Mouse (Mus musculus) limb, embryonic 14.5 days (tissue): Measurements from ENCODE around the gene Itpr2. TPM values are rescaled to one million over a fixed set of nuclear protein-coding genes. Genes with fewer than 3 reads are reported as not detected.

Source experiments
- ATAC-seq: fragments of 200-750 bp; cut with Nextera tagmentation; 2 replicates; pipeline ENCODE4 v1.8.0; 2017; ENCODE audit warnings: low read depth, moderate number of reproducible peaks, moderate TSS enrichment; ENCODE audit not compliant: low FRiP score
- DNase-seq: peaks from one replicate; pipeline ENCODE4 v3.0.0-alpha.2; 2015; ENCODE audit warnings: low spot score
- H3K27ac ChIP-seq: fragments of 300-500 bp; sonication (generic); replicated peaks from 2 replicates; pipeline ENCODE4 v1.5.1; 2014; ENCODE audit warnings: low read depth, mild to moderate bottlenecking, low read length, moderate library complexity, mixed read lengths
- H3K27me3 ChIP-seq: fragments of 300-500 bp; sonication (generic); 2 replicates; pipeline ENCODE4 v1.6.1; 2014; ENCODE audit warnings: low read length, mixed read lengths; ENCODE audit not compliant: control insufficient read depth, insufficient read depth
- H3K36me3 ChIP-seq: fragments of 300-500 bp; sonication (generic); 2 replicates; pipeline ENCODE4 v1.6.1; 2014; ENCODE audit warnings: mild to moderate bottlenecking, low read length, moderate library complexity, mixed read lengths; ENCODE audit not compliant: control insufficient read depth, insufficient read depth
- H3K4me1 ChIP-seq: fragments of 300-500 bp; sonication (generic); 2 replicates; pipeline ENCODE4 v1.6.1; 2014; ENCODE audit warnings: antibody characterized with exemption, low read length, mixed read lengths; ENCODE audit not compliant: control insufficient read depth, insufficient read depth
- H3K4me2 ChIP-seq: fragments of 300-500 bp; sonication (generic); replicated peaks from 2 replicates; pipeline ENCODE4 v1.6.1; 2014; ENCODE audit warnings: low read depth, mild to moderate bottlenecking, low read length, moderate library complexity; ENCODE audit not compliant: severe bottlenecking
- H3K4me3 ChIP-seq: fragments of 300-500 bp; sonication (generic); replicated peaks from 2 replicates; pipeline ENCODE4 v1.5.1; 2014; ENCODE audit warnings: low read length
- H3K9ac ChIP-seq: fragments of 300-500 bp; sonication (generic); 2 replicates; pipeline ENCODE4 v1.6.1; 2014; ENCODE audit warnings: mild to moderate bottlenecking, low read depth, low read length, moderate library complexity; ENCODE audit not compliant: severe bottlenecking
- H3K9me3 ChIP-seq: fragments of 300-500 bp; sonication (generic); 2 replicates; pipeline ENCODE4 v1.6.1; 2016; ENCODE audit warnings: low read length; ENCODE audit not compliant: control insufficient read depth
- POLR2A ChIP-seq: fragments of 200-500 bp; IDR thresholded peaks from 2 replicates; pipeline ENCODE4 v1.8.0; 2012; ENCODE audit warnings: inconsistent platforms, mild to moderate bottlenecking, moderate library complexity, borderline replicate concordance; ENCODE audit not compliant: insufficient read depth, insufficient read length; ENCODE audit errors: extremely low read depth
- WGBS: fragments of 180-500 bp; shearing (Covaris S2); extraction: QIAGEN DNeasy Blood & Tissue Kit; methylation state at CpG from one replicate; pipeline ENCODE4 v1.1.7; 2014; 5-methylcytosine and 5-hydroxymethylcytosine counted together
- polyA plus RNA-seq, 2 experiments: library from polyadenylated mRNA; depleted of rRNA in 1 of 2; stranded (reverse) in 1 of 2; unstranded in 1 of 2; fragments of >200 nt; fragmentation: Nextera tagmentation in 1 of 2; extraction: Ambion mirVana in 1 of 2; gene quantifications; 2 replicates each; pipeline versions ENCODE4 v1.2.1 to v1.2.3; 2012 to 2014

Gene Itpr2
- polyA plus RNA-seq, 2 experiments: 4.7 to 11.3 TPM

GRCm38 (mm10) chr6:146079734-146080443 lies 422.1 kb downstream of the Itpr2 start:
- no peak for ATAC-seq
- no peak overlapping the region for H3K9ac ChIP-seq
- no peaks in the 10 kb centered on the region for H3K36me3 ChIP-seq
- TF ChIP-seq POLR2A: no peak
- no peaks in the 10 kb centered on the region for H3K27me3 ChIP-seq
- H3K4me3 ChIP-seq: no peak overlapping the region
- H3K9me3 ChIP-seq: no peaks in the 10 kb centered on the region
- H3K4me1 ChIP-seq: peaks cover 5% of the 10 kb centered on the region; the same call in 1 of the 2 replicates
- 61% methylated on average over 3 of the region's 3 CpGs for WGBS
- H3K27ac ChIP-seq: no peak overlapping the region
- H3K4me2 ChIP-seq: no peak overlapping the region; the same call in 1 of the 2 replicates
- DNase-seq: no peak

GRCm38 (mm10) chr6:146079261-146079660 lies 422.8 kb downstream of the Itpr2 start:
- ATAC-seq (peak; percentile 47; the same call in 1 of the 2 replicates), DNase-seq (peak; percentile 68)
- Histone ChIP-seq H3K4me3 (no peak overlapping the region), H3K4me1 (peaks cover 5% of the 10 kb centered on the region; the same call in 1 of the 2 replicates), H3K36me3 (no peaks in the 10 kb centered on the region), H3K27ac (no peak overlapping the region), H3K9me3 (no peaks in the 10 kb centered on the region), H3K9ac (no peak overlapping the region), H3K27me3 (no peaks in the 10 kb centered on the region), H3K4me2 (no peak overlapping the region)
- 56% methylated on average over 5 of the region's 5 CpGs for WGBS
- no peak for TF ChIP-seq POLR2A

DNA sequence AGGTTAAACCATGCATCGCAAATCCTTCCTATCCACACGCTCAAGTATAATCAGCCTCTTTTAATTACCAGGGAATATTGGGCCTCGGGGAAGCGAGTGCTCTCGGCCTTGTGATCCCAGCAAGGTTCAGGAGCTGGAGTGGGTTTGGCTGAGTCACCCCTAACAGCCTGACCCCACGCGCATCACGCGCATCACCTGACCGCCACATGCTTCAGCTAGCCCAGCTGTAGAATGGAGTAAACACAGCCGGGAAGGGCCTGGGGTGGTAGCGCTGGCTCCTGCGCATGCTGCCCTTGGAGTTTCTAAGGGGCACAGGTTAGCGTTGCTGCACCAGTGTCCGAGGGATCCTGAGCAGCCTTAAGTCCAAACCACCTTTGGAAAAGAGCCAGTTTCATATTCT lies 423.9 kb downstream of the Itpr2 start:
- H3K27ac ChIP-seq: no peak overlapping the region
- H3K27me3 ChIP-seq: no peaks in the 10 kb centered on the region
- peaks cover 4% of the 10 kb centered on the region; the same call in 1 of the 2 replicates for H3K9me3 ChIP-seq
- no peak for DNase-seq
- H3K9ac ChIP-seq: no peak overlapping the region
- no peak overlapping the region for H3K4me3 ChIP-seq
- 75% methylated on average over 15 of the region's 15 CpGs for WGBS
- no peak for TF ChIP-seq POLR2A
- peaks cover 5% of the 10 kb centered on the region; the same call in 1 of the 2 replicates for H3K4me1 ChIP-seq
- H3K36me3 ChIP-seq: no peaks in the 10 kb centered on the region
- no peak for ATAC-seq
- no peak overlapping the region for H3K4me2 ChIP-seq

- WGBS: 72% methylated on average over 11 of the region's 11 CpGs
- H3K9me3 ChIP-seq: peaks cover 4% of the 10 kb centered on the region; the same call in 1 of the 2 replicates
- TF ChIP-seq POLR2A: no peak
- no peak overlapping the region for H3K4me3 ChIP-seq
- ATAC-seq: no peak
- H3K27ac ChIP-seq: no peak overlapping the region
- no peaks in the 10 kb centered on the region for H3K27me3 ChIP-seq
- no peaks in the 10 kb centered on the region for H3K36me3 ChIP-seq
- peaks cover 5% of the 10 kb centered on the region; the same call in 1 of the 2 replicates for H3K4me1 ChIP-seq
- H3K4me2 ChIP-seq: no peak overlapping the region
- no peak overlapping the region for H3K9ac ChIP-seq
- DNase-seq: no peak
Observed at GRCm38 (mm10) chr6:146077124-146077889, 424.7 kb downstream of the Itpr2 start.

DNA sequence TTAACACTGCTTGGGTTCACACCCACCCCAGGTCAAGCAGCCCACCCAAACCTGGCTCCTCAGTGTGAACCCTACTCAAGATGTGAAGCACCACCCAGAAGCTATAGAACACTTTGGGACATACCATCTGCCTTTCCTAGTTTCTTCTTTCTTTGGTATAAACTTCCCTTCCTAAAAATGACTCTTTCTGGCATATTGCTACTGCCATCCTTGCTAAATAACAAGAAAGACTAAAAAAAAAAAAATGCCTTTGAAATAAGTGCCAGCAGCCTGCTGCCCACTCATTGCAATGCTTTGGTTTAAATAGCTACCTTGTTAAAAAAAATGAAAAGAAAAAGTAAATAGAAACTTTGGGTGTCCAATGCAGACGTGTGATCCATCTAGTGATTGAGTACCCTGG lies 429.2 kb downstream of the Itpr2 start:
- no peaks in the 10 kb centered on the region for H3K27me3 ChIP-seq
- ATAC-seq: no peak
- WGBS: 68% methylated on average over 1 of the region's 1 CpGs
- DNase-seq: no peak
- H3K27ac ChIP-seq: no peak overlapping the region
- H3K9ac ChIP-seq: no peak overlapping the region
- H3K4me3 ChIP-seq: no peak overlapping the region
- no peak for TF ChIP-seq POLR2A
- no peak overlapping the region for H3K4me2 ChIP-seq
- H3K9me3 ChIP-seq: peaks cover 4% of the 10 kb centered on the region; the same call in 1 of the 2 replicates
- H3K36me3 ChIP-seq: no peaks in the 10 kb centered on the region
- H3K4me1 ChIP-seq: no peaks in the 10 kb centered on the region
